Mouse (Mus musculus) right cerebral cortex, adult 18-20 months (tissue): Measurements from ENCODE around the gene Pappa2.

Source experiments
- DNase-seq: peaks from one replicate; pipeline ENCODE4 v3.0.0; 2022; ENCODE audit warnings: mixed read lengths

Pappa2 gene

DNA sequence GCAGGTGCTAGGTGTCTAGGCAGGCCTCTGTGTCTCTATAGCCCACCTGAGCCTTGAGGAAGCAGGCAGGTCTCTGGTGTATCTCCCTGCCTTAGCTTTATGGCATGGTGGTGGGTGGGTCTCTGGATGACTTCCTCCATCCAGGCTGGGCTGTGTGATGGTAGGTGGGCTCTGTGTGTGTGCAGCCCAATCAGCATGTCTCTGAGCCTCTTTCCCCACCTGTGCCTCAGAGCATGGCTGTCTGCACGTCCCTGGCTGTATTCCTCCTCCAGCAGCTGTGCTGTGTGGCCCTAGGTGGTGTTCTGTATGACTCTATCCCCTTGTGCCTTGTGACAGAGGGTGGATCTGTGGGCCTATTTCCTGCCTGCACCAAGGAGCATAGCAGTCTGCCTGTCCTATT, at the start of gene Pappa2:
TSS of gene Pappa2 (minus strand) at position 101 of the 400 bp plus-strand sequence.
- DNase-seq = no peak

DNA sequence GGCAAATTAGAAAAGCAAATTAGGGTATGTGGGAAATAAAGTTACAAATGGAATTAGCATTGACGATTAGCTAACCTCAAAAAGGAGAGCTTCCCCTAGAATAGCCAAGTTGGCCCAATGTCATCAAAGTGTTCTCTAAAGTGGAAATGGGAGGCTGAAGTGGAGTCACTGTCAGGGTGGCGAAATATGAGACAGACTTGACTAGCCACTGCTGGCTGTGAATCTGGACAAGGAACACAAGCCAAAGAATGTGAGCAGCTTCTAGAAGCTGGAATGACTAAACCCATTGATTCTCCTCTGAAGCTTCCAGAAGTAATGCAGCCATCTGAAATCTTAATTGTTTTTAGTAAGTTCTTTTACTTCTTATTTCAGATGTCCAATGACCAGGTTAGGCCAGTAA, 48.8 kb upstream of the Pappa2 start:
- DNase-seq = no peak

DNA sequence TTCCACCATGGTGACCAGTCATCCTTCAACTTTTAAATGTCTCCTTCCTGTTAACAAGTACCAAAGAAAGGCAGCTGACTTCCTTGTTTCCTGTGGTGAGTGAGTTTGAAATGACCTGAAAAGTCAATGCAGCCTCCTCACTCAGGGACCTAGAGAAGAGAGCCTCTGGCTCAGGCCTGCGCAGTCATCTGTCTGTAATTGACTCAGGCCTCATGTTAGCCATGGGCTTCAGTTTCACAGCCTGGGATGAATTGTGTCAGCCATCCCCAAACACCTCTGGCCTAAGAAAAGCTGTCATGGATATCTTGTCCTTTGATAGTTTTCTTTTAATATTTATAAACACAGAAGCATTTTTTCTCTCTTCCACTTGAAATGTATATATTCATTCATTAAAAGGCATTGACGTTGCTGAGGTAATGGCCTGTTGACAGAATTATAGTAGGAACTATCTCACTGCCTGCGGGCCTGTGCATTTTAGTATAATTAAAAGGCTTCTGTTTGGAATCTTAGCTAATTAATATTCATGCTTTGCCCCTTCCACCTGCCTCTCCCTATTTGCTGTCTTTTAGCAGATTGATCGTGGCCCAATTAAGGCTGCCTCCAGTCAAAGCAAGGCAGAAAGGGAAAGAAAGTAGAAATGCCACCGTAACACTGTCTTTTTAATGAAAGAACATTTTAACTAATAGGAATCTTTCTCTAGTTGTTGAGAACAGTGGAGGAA, 34.8 kb upstream of the Pappa2 start:
- DNase-seq = no peak

DNA sequence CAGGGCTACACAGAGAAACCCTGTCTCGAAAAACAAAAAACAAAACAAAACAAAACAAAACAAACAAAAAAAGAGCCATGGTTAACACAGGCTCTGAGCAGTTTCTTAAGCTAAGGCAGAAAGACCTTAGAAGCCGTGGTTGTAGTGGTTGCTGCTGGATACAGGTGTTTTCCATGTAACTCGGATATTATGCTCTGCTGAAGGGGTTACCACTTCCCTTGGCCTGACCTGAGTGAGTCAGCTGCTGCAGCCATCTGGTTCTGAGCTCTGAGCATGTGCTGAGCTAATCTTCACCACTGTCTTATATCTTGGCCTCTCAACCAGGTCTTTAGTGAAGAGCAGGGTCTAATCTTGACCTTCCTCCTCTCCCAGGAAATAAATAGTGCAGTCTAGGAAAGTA, 6.8 kb upstream of the Pappa2 start:
- DNase-seq = no peak

DNA sequence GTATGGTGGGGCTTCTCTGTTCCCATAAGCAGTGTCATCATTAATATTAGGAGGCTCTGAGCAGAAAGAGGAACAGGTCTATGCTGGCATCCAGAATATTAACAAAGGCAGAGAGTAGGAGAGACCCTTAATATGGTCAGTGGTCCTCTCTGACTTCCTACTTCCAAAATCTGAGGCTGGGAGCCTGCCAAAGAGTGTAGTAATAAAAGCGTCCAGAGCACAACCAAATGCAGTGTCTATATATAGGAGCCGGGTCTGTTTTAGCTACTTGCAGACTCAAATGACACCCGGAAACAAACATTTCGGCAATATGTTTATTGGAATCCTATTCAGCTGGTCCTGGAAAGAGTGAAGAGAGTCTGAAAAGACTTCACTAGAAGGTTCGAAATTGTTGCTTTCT, 17.9 kb downstream of the Pappa2 start:
- no peak for DNase-seq

DNA sequence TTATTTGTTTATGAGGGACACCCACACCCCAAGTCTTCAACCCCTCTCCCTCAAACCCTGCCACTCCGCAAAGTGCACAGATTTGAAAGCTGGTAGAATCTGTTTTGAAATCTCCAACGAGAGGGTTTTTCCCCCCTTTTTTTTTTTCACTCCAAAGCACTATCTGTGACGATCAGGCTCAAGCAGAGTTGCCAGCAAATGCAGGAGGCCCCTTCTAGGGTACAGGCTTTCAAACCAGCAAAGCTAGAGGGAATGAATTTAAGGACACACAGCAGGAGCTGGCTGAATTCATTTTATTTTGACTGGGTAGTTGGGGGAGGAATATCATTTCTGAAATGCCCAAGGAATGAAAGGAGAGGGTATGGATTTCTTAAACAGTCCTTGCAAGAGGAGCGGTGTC, 19.3 kb downstream of the Pappa2 start:
- DNase-seq = no peak

DNA sequence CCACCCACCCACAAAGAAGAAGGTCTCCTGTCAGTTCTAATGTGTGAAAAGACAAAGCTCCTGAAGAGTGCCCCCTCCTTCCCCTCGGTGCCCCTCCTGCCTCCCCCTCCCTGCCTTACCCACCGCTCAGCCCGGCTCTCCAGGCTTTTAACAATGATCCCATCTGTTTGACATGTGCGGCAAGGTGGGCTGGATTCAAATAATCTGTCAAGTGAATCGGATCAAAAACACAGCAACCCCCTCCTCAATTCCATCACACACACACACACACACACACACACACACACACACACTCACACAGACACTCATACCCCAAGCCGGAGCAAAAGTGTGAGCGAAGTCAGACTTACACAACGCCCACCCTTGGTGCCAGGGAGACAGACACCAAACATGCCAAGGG, 19.7 kb downstream of the Pappa2 start:
- DNase-seq = no peak

DNA sequence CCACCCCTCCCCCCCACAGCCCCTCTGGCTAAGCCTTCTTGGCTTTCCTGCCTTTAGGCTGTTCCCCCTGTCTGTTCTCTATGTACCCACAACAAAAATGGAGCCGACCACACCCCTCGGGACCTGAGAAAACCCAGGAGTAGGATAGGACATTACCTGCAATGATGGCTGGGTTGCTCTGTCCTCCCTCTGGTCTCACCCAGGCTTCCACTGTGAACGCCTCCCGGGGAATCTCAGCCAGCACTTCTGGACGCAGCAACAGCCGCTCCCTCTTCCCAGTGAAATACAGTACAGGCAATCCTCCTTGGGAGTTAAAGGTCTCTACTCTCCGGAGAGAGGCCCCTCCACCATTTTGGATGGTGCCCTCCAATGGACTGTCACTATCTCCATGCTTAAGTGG, 23.9 kb downstream of the Pappa2 start:
- DNase-seq = no peak

DNA sequence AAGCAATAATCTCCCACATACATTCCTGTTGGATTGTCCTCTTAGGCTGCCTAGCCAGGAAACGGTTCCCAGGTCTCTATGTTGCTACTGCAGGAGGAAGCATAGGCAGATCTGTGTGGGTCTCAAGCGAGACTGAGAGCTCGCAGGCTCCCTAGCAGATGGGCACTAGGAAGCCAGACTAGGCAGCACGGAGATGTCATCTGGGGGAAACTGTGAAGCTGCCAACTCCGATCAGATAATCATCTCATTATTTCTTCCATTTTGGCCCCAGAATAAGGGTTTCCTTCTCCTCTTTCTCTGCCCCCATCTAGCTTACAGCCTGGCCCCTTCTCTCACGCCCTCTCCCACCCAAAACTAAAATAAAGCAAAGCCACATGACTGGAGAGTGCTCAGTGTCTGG, 25.5 kb downstream of the Pappa2 start:
- no peak for DNase-seq

DNA sequence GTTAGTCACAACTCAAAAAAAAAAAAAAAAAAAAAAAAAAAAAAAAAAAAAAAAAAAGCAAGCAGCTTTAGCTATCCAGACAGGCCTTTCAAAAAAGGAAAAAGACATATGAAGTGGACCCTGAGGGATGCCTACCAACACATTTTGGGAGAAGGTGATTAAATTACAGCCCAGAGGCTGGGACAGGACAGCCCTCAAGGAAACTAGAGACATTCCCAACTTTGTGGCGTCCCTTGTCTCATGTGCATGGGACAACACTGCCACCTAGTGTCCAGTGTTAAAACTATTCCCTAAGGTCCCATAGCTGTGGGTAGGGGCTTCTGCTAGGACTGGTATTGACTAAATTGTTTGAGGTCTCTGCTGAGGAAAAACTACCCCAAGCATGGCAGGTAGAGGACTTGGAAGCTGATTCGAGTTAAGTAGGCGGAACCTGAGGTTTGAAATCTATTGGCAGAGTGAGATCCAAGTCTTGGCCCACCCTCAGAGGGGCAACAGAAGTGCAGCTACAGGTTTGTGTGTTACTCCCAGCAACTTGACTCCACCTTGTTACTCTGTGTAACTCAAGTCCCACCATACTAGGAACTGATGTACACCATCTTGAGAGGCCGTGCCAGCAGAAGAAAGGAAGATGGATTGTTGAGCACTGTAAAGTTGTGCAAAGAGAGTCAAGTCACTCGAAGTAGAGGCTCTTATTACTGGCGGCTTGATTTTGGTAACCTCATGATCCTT, 26.6 kb downstream of the Pappa2 start:
- peak; percentile 60 for DNase-seq

DNA sequence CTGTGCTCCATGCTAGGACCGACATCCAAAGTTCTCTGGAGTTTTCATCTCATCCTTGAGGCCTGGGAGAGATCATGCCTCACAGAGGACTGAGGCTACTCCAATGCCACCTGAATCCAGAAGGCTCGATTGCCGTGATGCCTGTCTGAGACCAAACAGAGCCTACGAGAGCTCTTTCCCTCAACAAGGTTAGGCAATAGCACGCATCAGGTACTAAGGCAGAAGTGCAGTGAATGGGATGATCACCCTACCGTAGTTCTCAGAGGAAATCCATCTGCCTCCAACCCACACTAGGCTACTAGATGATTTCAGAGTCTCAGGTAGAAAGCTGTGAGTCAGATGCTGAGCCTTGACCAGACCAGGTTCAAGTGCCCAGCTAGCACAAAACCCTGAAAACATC, 31.2 kb downstream of the Pappa2 start:
- no peak for DNase-seq

DNA sequence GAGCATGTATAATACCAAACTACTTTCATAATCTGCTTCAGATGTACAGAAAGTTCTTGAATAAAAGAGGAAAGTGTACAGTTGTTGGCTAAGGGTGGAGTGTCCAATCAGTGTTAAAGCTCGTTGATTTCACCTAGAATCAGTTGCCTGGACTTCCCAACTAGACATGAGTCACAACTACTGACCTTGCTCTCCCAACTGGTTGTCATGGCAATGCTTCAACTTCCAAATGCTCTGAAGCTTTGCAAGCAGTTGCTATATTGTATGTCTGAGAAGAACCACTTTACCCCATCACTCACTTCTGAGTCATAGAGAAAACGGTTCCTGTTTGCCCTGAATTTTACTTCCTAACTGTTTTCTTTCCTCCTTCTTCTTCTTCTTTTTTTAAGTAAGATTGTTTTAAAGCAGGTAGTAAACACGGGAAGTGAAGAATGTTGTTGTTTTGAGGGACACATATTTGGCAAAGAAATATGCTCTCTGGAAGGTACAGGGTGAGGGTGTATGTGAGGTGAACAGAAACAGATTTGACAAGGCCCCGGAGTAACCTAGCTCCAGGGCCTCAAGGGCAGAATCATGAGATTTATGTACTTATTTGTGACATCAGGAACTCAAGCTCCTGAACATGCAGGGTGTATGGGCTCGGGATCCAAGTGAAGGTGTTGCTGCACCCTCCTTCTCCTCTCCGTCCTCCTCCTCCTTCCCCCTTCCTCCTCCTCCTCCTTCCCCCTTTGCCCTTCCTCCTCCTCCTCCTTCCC, 32.1 kb downstream of the Pappa2 start:
- DNase-seq = no peak

DNA sequence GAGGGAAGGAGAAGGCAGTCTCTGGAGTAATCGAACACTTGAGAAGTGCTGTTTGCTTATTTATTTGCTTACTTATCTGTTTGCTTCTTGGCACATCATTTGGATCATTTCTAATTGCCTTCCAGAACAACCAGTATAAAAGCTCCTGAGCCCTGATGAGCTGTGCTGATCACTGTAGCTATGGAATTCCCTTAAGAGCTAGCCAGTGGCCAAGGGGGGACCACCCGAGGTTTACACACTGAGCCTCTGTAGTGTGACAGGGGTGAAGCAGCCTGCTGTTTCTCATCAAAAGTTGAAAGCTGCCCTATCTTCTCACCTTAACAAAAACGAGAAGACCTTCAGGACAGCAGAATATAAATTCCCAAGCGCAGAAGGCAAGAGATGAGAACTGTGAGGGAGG, 35.4 kb downstream of the Pappa2 start:
- DNase-seq = no peak

DNA sequence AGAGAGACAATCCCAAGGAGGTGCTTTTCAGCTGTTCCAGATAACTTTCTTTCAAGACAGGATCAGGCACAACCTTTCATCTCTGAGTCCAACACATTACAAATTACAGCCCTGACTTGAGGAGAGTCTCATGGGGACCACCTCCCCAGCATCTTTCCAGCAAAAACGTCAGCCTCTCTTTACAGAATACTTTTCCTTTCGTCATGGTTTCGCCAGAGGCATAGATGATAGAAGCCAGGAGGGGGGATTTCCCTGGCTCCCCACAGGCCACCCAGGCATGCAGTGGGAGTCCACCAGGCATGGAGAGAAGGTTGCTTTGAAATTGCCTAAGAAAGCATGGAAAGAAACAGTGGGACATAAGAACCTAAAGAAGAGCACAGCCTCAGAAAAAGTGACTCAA, 37.4 kb downstream of the Pappa2 start:
- no peak for DNase-seq

DNA sequence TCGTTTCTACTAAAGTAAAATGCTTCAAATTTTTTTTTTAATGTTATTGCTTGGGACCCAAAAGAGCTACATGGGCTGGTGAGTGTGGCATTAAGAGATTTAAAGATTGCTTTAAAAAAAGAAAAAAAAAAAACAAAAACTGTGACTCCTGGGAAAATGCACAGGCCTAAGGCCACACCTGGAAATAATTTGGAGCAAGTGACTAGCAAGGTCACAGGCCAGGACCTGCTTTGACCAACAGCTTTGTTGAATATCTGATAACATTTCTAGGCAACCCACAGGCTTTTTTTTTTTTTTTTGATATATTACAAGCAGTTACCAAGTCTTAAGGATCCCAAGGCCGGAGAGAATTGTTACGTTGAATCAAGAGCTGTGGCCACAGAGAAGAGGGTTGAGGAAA, 39.3 kb downstream of the Pappa2 start:
- DNase-seq = no peak

DNA sequence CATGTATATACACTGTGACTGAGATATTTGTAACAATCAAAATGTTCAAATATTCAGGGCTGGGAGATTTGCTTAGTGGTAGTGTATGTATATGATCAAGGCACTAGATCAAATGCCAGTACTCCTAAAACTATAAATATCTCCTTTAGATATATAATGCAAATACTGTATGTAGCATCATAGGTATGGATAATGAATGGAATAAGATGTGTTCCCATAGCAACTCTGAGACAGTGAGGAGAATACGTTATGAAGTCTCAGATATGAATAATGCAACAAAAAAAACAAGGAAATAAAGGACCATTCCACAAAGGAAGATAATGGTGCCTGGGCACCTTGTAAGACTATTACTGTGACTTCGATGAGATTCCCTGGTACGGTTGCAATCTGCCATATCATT, 45.8 kb downstream of the Pappa2 start:
- no peak for DNase-seq

DNA sequence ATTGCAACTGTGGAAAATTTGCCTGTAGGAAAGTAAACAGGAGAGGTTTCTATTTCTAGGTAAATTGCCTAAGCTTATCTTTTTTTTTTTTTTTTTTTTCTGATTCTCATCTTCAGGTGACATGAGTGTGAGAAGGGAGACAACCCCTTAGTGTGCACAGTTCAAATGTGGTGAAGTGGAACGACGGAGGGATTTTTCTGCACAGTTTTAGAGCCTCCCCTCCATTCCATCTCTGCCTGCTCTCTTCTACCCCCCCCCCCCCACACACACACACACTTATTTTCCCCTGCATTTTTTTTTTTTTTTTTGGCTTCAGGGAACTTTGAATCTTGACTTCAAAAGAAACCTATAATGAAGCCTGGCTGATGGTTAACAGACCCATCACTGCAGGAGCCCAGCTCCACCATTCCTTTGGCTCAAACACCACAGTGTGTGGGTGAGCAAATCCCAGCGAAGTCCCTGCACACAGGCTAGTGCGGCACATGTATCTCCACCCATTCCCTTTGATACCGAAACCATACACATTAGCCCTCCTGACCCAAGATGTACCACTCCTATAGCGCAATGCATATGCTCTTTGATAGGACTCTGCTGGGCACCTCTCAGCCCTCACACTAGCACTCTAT, 49.0 kb downstream of the Pappa2 start:
- no peak for DNase-seq

DNA sequence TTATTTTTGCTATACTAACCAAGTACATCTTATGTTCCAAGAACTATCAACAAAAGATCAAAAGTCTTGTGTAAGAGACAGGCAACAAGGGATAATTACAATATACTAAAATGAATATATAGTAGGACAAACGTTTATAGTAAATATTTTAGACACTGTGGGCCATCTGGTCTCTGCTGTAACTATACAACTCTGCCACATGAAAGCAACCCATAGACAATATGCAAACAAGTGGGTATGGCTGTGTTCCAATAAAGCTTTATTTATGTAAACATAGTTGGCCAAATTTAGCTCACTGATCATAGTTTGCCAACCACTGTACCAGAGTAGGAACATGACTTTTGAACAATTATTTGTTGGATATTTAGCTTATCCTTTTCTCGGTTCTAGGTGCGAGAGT, 50.9 kb downstream of the Pappa2 start:
- no peak for DNase-seq

DNA sequence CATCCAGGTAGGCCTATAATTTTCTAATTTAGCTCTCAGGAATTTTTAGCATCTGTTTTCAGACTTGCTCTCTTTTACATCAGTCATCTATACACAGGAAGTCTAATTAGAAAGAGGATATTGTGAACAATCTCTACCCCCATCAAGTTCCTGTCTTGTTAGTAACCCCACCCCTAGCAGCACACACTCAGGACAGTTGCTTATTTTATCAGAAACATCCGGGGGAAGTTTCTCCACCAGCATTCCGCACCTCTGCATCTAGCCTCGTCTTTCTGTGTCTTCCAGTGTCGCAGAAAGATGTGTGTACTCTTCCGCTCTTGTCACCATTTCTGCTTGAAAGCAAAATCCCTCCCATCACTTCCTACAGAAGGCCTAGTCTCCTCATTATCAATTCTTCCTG, 59.8 kb downstream of the Pappa2 start:
- DNase-seq = no peak

DNA sequence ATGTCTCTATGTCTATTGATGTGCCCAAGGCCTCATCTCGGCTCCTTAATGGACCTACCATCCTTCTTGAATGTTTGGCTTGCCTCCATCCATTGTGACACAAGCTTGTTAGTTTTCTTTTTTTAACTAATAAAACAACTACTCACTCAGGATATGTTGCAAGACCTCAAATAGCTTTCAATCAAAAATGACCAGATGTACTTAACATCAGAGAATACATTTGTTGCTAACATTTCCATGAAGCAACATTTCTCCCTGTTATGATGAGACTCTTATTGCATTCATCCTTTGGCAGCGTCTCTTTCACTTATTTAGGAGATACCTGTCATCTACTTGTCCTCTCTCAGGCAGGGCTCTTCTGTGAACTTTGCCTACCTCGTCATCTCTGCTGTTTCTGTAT, 61.4 kb downstream of the Pappa2 start:
- DNase-seq = no peak

DNA sequence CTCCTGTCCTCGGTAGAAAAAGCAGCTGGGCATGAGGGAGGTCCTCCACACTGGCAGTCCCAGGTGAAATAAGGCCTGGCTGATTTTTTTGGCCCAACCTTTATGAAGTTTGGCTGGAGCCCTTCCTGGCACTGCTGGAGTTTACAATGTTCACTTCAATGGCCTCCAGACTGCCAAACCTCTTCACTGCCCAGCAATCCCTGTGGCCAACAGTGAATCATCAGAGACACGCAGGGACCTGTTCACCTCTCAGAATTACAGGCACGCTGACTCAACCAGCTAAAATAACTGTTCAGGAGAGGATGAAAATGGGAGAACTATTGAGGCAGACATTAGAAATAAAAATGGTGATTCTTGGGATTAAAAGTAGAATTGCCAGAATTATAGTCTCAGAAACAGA, 63.2 kb downstream of the Pappa2 start:
- no peak for DNase-seq

DNA sequence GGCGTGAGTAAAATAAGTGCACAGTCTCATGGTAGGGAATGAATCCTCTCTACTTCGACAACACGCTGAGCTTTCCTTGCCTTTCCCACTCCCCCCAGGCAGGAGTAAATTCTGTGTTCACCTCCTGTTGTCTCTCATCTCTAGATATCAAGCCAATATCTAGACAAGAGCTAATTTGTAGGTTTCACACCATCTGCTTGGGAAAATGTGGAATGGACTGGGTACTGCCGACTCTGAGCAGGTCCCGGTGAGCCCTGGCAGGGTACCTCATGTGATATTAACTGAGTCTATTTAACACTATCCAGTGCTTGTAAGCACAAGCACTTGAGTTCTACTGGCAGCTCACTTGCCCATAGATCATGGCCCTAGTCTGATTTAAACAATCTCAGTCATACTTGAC, 64.7 kb downstream of the Pappa2 start:
- no peak for DNase-seq

DNA sequence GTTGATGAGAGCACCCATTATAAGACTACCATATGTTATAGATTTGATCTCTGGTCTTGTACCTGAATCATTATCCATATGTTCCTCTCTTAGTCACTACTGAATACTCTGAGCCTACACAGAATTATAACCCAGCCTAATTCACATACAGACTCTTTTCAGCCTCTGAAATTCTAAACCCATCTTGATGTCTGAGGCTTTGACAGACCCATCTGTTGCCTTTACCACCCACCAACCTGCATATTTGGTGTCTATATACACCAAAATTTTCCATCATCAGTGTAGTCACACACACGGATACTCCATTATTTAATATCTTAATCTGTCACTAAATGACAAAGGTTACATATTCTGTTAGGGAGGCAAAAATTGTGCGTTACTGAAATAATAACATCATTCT, 69.6 kb downstream of the Pappa2 start:
- peak; percentile 13 for DNase-seq

DNA sequence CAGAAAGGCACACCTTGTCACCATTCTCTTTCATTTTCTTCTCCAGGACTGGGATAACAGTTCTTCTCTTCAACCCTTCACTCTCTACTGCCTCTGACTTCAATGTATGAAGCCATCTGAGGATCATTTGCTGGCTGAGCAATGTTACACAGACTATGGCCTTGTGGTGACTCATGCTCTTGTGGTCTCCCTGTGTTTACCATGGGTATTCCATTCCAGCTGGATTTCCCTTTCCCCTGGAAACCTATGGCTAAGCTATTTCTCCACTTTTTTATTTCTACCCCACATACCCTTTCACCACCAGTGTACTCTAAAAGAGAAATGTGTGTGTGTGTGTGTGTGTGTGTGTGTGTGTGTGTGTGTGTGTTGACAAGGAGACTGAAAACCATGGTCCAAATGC, 83.0 kb downstream of the Pappa2 start:
- no peak for DNase-seq
